23 mouse cellular contexts compared by ENCODE assay signal in the genomic region with DNA sequence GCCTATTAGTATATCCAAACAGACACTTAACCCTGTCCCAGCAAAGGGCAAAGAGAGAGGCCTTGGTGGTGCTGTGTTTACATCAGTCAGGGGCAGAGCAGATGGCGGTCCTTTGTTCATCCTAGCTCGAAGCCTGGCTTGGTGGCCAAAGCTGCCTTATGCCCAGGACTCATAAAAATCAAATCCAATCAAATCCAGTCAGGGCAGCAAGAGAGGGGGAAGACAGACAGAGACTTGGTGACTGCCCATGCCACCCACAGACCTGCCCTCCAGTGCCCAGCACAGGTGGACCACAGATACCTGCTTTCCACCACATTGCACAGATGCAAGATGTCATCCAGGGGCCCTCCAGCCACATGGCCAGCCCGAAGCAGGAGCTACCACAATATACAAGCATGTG. TPM values are rescaled to one million over a fixed set of nuclear protein-coding genes. Genes with fewer than 3 reads are reported as not detected.
A peak's percentile ranks its signal among the peaks of the same experiment; 100 is the strongest.
DNase-seq lines count a peak whose midpoint lies in the region; ATAC-seq and TF ChIP-seq lines count a peak whose summit lies in the region.
"Had no signal": no experiment of that assay in that cellular context is flagged by ENCODE, and none has a peak within 500 bp of the region (broad histone marks: within the 10 kb centered on the region; RNA-seq: fewer than 3 reads in every experiment).

No protein-coding gene starts in this region.

- WGBS in hindbrain, postnatal 0 days, result 66% methylated on average over 3 of the region's 3 CpGs
- 67% methylated on average over 3 of the region's 3 CpGs for WGBS in hindbrain, embryonic 14.5 days
- WGBS in midbrain, postnatal 0 days, result 73% methylated on average over 3 of the region's 3 CpGs
- WGBS in midbrain, embryonic 16.5 days, result 76% methylated on average over 3 of the region's 3 CpGs

- DNase-seq in cerebellum, postnatal 10 days, result peak; percentile 66 to 69
- no peak for DNase-seq in cerebellum, postnatal 25 days
- peak; percentile 38 for DNase-seq in hindbrain, postnatal 0 days (ENCODE audit: low spot score)
- no peak for DNase-seq in hindbrain, embryonic 14.5 days (ENCODE audit: low spot score)
- DNase-seq in midbrain, postnatal 0 days (ENCODE audit: low spot score), result peak; percentile 41
- DNase-seq: adrenal gland, adult 8-10 months; adrenal gland, postnatal 25 days; cerebellum, adult 18-20 months; cerebellum, adult 9-10 months; embryo, embryonic 11 days; gastrocnemius, postnatal 25 days; heart, adult 2 months; heart, postnatal 14 days had no signal

- no peaks in the 10 kb centered on the region for H3K9me3 ChIP-seq in hindbrain, postnatal 0 days (ENCODE audit: low read length)
- no peaks in the 10 kb centered on the region for H3K9me3 ChIP-seq in hindbrain, embryonic 14.5 days (ENCODE audit: control insufficient read depth, low read length)
- no peaks in the 10 kb centered on the region for H3K9me3 ChIP-seq in midbrain, postnatal 0 days (ENCODE audit: low read length)
- no peaks in the 10 kb centered on the region for H3K9me3 ChIP-seq in midbrain, embryonic 16.5 days (replicated peaks; ENCODE audit: control insufficient read depth, low read length, poor library complexity, severe bottlenecking)
- H3K9me3 ChIP-seq: embryonic facial prominence, embryonic 10.5 days; embryonic facial prominence, embryonic 13.5 days; forebrain, embryonic 12.5 days; forebrain, embryonic 15.5 days; heart, embryonic 10.5 days; heart, embryonic 13.5 days; hindbrain, embryonic 15.5 days; intestine, embryonic 15.5 days had no signal

- H3K9ac ChIP-seq in hindbrain, postnatal 0 days (replicated peaks; ENCODE audit: low read length), result no peak overlapping the region
- no peak overlapping the region for H3K9ac ChIP-seq in hindbrain, embryonic 14.5 days
- no peak overlapping the region for H3K9ac ChIP-seq in midbrain, postnatal 0 days (replicated peaks; ENCODE audit: low read length, poor library complexity, severe bottlenecking)
- no peak overlapping the region for H3K9ac ChIP-seq in midbrain, embryonic 16.5 days (ENCODE audit: low read depth, low read length)
- H3K9ac ChIP-seq: embryonic facial prominence, embryonic 13.5 days; forebrain, embryonic 12.5 days; forebrain, embryonic 15.5 days; heart, embryonic 13.5 days; hindbrain, embryonic 15.5 days; intestine, embryonic 15.5 days had no signal

- no peak overlapping the region for H3K4me2 ChIP-seq in hindbrain, postnatal 0 days (ENCODE audit: low read depth, low read length)
- H3K4me2 ChIP-seq in hindbrain, embryonic 14.5 days (replicated peaks), result no peak overlapping the region
- H3K4me2 ChIP-seq in midbrain, postnatal 0 days (ENCODE audit: low read depth, low read length, poor library complexity, severe bottlenecking), result no peak overlapping the region
- no peak overlapping the region for H3K4me2 ChIP-seq in midbrain, embryonic 16.5 days (ENCODE audit: low read length)
- H3K4me2 ChIP-seq: embryonic facial prominence, embryonic 13.5 days; forebrain, embryonic 12.5 days; forebrain, embryonic 15.5 days; heart, embryonic 13.5 days; hindbrain, embryonic 15.5 days; intestine, embryonic 15.5 days had no signal

- no peaks in the 10 kb centered on the region for H3K36me3 ChIP-seq in hindbrain, postnatal 0 days (ENCODE audit: insufficient read depth, low read length)
- H3K36me3 ChIP-seq in hindbrain, embryonic 14.5 days (replicated peaks; ENCODE audit: control insufficient read depth, insufficient read depth), result no peaks in the 10 kb centered on the region
- no peaks in the 10 kb centered on the region for H3K36me3 ChIP-seq in midbrain, postnatal 0 days (ENCODE audit: insufficient read depth, low read length)
- no peaks in the 10 kb centered on the region for H3K36me3 ChIP-seq in midbrain, embryonic 16.5 days (ENCODE audit: control insufficient read depth, insufficient read depth, low read length)
- H3K36me3 ChIP-seq: embryonic facial prominence, embryonic 10.5 days; embryonic facial prominence, embryonic 13.5 days; forebrain, embryonic 12.5 days; forebrain, embryonic 15.5 days; heart, embryonic 10.5 days; heart, embryonic 13.5 days; hindbrain, embryonic 15.5 days; intestine, embryonic 15.5 days had no signal

- H3K4me1 ChIP-seq in hindbrain, postnatal 0 days (ENCODE audit: insufficient read depth, low read length), result peaks cover 4% of the 10 kb centered on the region; the same call in 1 of the 2 replicates
- H3K4me1 ChIP-seq in hindbrain, embryonic 14.5 days (replicated peaks; ENCODE audit: control insufficient read depth, insufficient read depth, low read length), result 0 out of 2 replicates have a peak, but pooled peaks cover under 1% of the 10 kb centered on the region
- H3K4me1 ChIP-seq in midbrain, postnatal 0 days (ENCODE audit: insufficient read depth, low read length), result no peaks in the 10 kb centered on the region
- no peaks in the 10 kb centered on the region for H3K4me1 ChIP-seq in midbrain, embryonic 16.5 days (ENCODE audit: control insufficient read depth, insufficient read depth, low read length)
- H3K4me1 ChIP-seq: intestine, embryonic 15.5 days had no signal

- no peaks in the 10 kb centered on the region for H3K27me3 ChIP-seq in hindbrain, postnatal 0 days (ENCODE audit: insufficient read depth, low read length)
- no peaks in the 10 kb centered on the region for H3K27me3 ChIP-seq in hindbrain, embryonic 14.5 days (ENCODE audit: control insufficient read depth, insufficient read depth, low read length)
- H3K27me3 ChIP-seq in midbrain, postnatal 0 days (ENCODE audit: insufficient read depth, low read length), result no peaks in the 10 kb centered on the region
- no peaks in the 10 kb centered on the region for H3K27me3 ChIP-seq in midbrain, embryonic 16.5 days (ENCODE audit: control insufficient read depth, insufficient read depth, low read depth, low read length)
- H3K27me3 ChIP-seq: embryonic facial prominence, embryonic 13.5 days; forebrain, embryonic 12.5 days; forebrain, embryonic 15.5 days; heart, embryonic 13.5 days; hindbrain, embryonic 15.5 days; intestine, embryonic 15.5 days had no signal

- H3K27ac ChIP-seq in hindbrain, postnatal 0 days, result peak overlapping the region; percentile 49; the same call in 1 of the 2 replicates
- H3K27ac ChIP-seq in hindbrain, embryonic 14.5 days, result no peak overlapping the region
- H3K27ac ChIP-seq in midbrain, postnatal 0 days (ENCODE audit: low read depth, low read length), result no peak overlapping the region
- H3K27ac ChIP-seq in midbrain, embryonic 16.5 days (ENCODE audit: low read length), result no peak overlapping the region
- H3K27ac ChIP-seq: embryonic facial prominence, embryonic 10.5 days; embryonic facial prominence, embryonic 13.5 days; forebrain, embryonic 12.5 days; forebrain, embryonic 15.5 days; heart, adult 2 months; heart, embryonic 10.5 days; heart, embryonic 13.5 days; hindbrain, embryonic 15.5 days; intestine, embryonic 15.5 days had no signal

- no peak; the same call in 1 of the 2 replicates for ATAC-seq in hindbrain, postnatal 0 days
- no peak for ATAC-seq in hindbrain, embryonic 14.5 days (ENCODE audit: low FRiP score)
- no peak for ATAC-seq in midbrain, postnatal 0 days (ENCODE audit: low FRiP score)
- no peak for ATAC-seq in midbrain, embryonic 16.5 days
- ATAC-seq: forebrain, embryonic 15.5 days; intestine, embryonic 15.5 days had no signal

- no peak for TF ChIP-seq CTCF in hindbrain, postnatal 0 days (IDR thresholded peaks at IDR 0.05; ENCODE audit: low read depth)
- TF ChIP-seq CTCF in midbrain, postnatal 0 days (IDR thresholded peaks at IDR 0.05), result no peak

- H3K4me3 ChIP-seq in hindbrain, postnatal 0 days (ENCODE audit: low read length), result no peak overlapping the region
- no peak overlapping the region for H3K4me3 ChIP-seq in hindbrain, embryonic 14.5 days (replicated peaks; ENCODE audit: low read length)
- H3K4me3 ChIP-seq in midbrain, postnatal 0 days (ENCODE audit: low read depth, low read length), result no peak overlapping the region
- H3K4me3 ChIP-seq in midbrain, embryonic 16.5 days (ENCODE audit: low read depth, low read length), result no peak overlapping the region
- H3K4me3 ChIP-seq: embryonic facial prominence, embryonic 10.5 days; embryonic facial prominence, embryonic 13.5 days; erythroblast, embryonic 14.5 days; forebrain, embryonic 12.5 days; forebrain, embryonic 15.5 days; heart, adult 2 months; heart, embryonic 10.5 days; heart, embryonic 13.5 days; hindbrain, embryonic 15.5 days; intestine, embryonic 15.5 days had no signal

RNA-seq across cellular contexts. Expression of a gene that starts 33.8 kb away (rescaled TPM):
- total RNA-seq in hindbrain, postnatal 0 days (2014; rRNA removed), result 39.8 and 51.3 TPM in 2 replicates
- polyA plus RNA-seq in hindbrain, postnatal 0 days (2015; fragmentation: Nextera tagmentation; extraction: Ambion mirVana), result 29.1 and 30.7 TPM in 2 replicates
- 30.5 and 37.5 TPM in 2 replicates for polyA plus RNA-seq in hindbrain, embryonic 14.5 days (2014; fragmentation: Nextera tagmentation; extraction: Ambion mirVana)
- total RNA-seq in midbrain, postnatal 0 days (2014; rRNA removed), result 22.1 and 22.3 TPM in 2 replicates
- polyA plus RNA-seq in midbrain, postnatal 0 days (2015; fragmentation: Nextera tagmentation; extraction: Ambion mirVana), result 20.2 and 20.3 TPM in 2 replicates
- 27.8 and 30.6 TPM in 2 replicates for polyA plus RNA-seq in midbrain, embryonic 16.5 days (2015; fragmentation: Nextera tagmentation; extraction: Ambion mirVana)

Comparison
In these comparisons a context has a peak if more than half of its experiments do, and no peak if none do; other contexts are left out.
1. DNase-seq: peak in cerebellum, postnatal 10 days (2 of 2), hindbrain, postnatal 0 days (single experiment) and midbrain, postnatal 0 days (single experiment); none in cerebellum, postnatal 25 days (0 of 2) and hindbrain, embryonic 14.5 days (single experiment).